8 mouse cellular contexts compared by ENCODE assay signal in the genomic region with DNA sequence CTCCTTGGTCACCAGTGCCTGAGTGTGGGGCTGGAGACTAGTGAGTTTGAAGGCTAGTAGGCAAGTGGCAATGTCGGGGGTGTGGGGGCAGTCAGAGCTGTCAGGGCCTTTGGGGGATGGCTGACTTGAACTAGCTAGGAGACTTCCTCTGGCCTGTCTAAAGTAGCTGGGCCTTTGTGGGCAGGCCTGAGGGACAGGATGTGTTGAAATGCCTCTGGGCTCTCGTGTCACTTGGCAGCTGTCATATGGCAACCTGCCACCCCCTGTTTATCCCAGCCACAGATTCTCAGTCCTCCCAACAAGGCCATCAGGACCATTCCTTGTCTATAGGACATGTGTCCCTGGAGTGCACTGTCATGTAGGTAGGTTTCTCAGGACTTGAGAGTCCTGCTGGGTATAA. TPM values are rescaled to one million over a fixed set of nuclear protein-coding genes. Genes with fewer than 3 reads are reported as not detected.
DNase-seq lines count a peak whose midpoint lies in the region.

No protein-coding gene starts in this region.

- H3K27me3 ChIP-seq in heart, embryonic 10.5 days (ENCODE audit: insufficient read depth, poor library complexity, severe bottlenecking) = no peaks in the 10 kb centered on the region; the same call in none of the 2 replicates

- no peaks in the 10 kb centered on the region for H3K9me3 ChIP-seq in heart, embryonic 10.5 days

- H3K4me1 ChIP-seq in heart, embryonic 10.5 days = peaks cover 32% of the 10 kb centered on the region

- intact Hi-C loops in left cerebral cortex, postnatal 14 days (cut with DNase I) = no loop called here

- H3K27ac ChIP-seq in heart, embryonic 10.5 days = peak overlapping the region; percentile 30; the same call in 1 of the 2 replicates

- H3K4me3 ChIP-seq in heart, embryonic 10.5 days = no peak overlapping the region

- peak; percentile 40 to 41 for DNase-seq in left cerebral cortex, postnatal 14 days (ENCODE audit: low spot score in 2 of 2)
- no peak for DNase-seq in left cerebral cortex, adult 8-10 months (ENCODE audit: low spot score in 2 of 2)
- DNase-seq in adrenal gland, postnatal 36 days = peak; percentile 85 to 86
- DNase-seq in heart, embryonic 10.5 days (ENCODE audit: low spot score) = no peak
- peak; percentile 80 for DNase-seq in kidney, postnatal 10 days
- peak; percentile 83 to 91 for DNase-seq in lung, postnatal 4 days
- no peak for DNase-seq in cerebellum, adult 9-10 months
- no peak for DNase-seq in frontal cortex, postnatal 14 days (ENCODE audit: low spot score in 2 of 2)

- 53% methylated on average over 2 of the region's 2 CpGs for WGBS in heart, embryonic 10.5 days

- H3K36me3 ChIP-seq in heart, embryonic 10.5 days = no peaks in the 10 kb centered on the region

RNA-seq across cellular contexts. Expression of a gene that starts 18.2 kb away (rescaled TPM):
- 10 to 100 TPM; 23.6 to 27.5 TPM for total RNA-seq in left cerebral cortex, postnatal 14 days (2021)
- total RNA-seq in left cerebral cortex, adult 8-10 months (2022) = 10 to 100 TPM; 23.3 to 28.8 (median 26.6) TPM
- 10 to 100 TPM; 17.5 to 25.5 TPM for total RNA-seq in adrenal gland, postnatal 36 days (2021)
- 13.2 and 16.6 TPM in 2 replicates for polyA plus RNA-seq in heart, embryonic 10.5 days (2016; fragmentation: Nextera tagmentation; extraction: Ambion mirVana)

RNA-seq across cellular contexts. Expression of a gene that starts 45.2 kb away (rescaled TPM):
- 10 to 100 TPM; 68.5 to 78.9 TPM for total RNA-seq in left cerebral cortex, postnatal 14 days (2021)
- total RNA-seq in left cerebral cortex, adult 8-10 months (2022) = 10 to 100 TPM; 63.8 to 88.2 (median 66.2) TPM
- 100 to 1,000 TPM in 1 of 2 experiments, 10 to 100 TPM in 1; 86.2 to 127 TPM for total RNA-seq in adrenal gland, postnatal 36 days (2021)
- 164 and 186 TPM in 2 replicates for polyA plus RNA-seq in heart, embryonic 10.5 days (2016; fragmentation: Nextera tagmentation; extraction: Ambion mirVana)

RNA-seq across cellular contexts. Expression of a gene that starts 51.8 kb away (rescaled TPM):
- not detected for total RNA-seq in left cerebral cortex, postnatal 14 days (2021)
- not detected for total RNA-seq in left cerebral cortex, adult 8-10 months (2022)
- total RNA-seq in adrenal gland, postnatal 36 days (2021) = not detected
- polyA plus RNA-seq in heart, embryonic 10.5 days (2016; fragmentation: Nextera tagmentation; extraction: Ambion mirVana) = not detected in 2 replicates

Comparison
In these comparisons a context has a peak if more than half of its experiments do, and no peak if none do; other contexts are left out.
1. DNase-seq: peak in left cerebral cortex, postnatal 14 days (2 of 2), adrenal gland, postnatal 36 days (2 of 2), kidney, postnatal 10 days (single experiment) and lung, postnatal 4 days (2 of 2); none in left cerebral cortex, adult 8-10 months (0 of 2), heart, embryonic 10.5 days (single experiment), cerebellum, adult 9-10 months (single experiment) and frontal cortex, postnatal 14 days (0 of 2).